Mouse (Mus musculus) ZHBTc4 (cell line): ENCODE measurements around the gene Zfp827.
A peak's percentile ranks its signal among the peaks of the same experiment; 100 is the strongest.

Experiments
- DNase-seq: peaks from one replicate; pipeline ENCODE4 v3.0.0-alpha.2; 2011; ENCODE audit warnings: low read depth, low spot score

Gene Zfp827

GRCm38 (mm10) chr8:79027977-79028487, at the start of gene Zfp827:
Zfp827 (plus strand) TSS chr8:79028437.
- DNase-seq = peak; percentile 83

GRCm38 (mm10) chr8:79004341-79004740, 23.9 kb upstream of the Zfp827 start:
- DNase-seq = no peak

DNA sequence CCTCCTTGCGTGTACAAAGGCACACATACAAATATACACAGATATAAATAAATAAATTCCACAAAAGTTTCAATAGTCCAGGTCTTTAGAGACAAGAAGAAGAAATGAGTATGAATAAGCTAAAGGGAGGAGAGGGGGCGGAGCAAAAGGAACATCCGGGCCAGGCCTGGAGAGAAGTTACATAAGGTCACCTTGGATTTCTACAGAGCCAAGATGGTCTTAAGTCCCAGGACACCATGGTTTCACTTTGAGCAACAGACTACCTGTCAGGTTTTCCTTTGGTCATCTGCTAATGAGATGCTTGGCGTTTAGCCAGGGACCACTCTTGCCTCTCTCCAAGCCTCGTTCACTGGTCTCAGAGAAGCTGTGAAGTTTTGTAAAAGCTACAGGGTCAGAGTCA, 13.2 kb upstream of the Zfp827 start:
- peak; percentile 52 for DNase-seq

DNA sequence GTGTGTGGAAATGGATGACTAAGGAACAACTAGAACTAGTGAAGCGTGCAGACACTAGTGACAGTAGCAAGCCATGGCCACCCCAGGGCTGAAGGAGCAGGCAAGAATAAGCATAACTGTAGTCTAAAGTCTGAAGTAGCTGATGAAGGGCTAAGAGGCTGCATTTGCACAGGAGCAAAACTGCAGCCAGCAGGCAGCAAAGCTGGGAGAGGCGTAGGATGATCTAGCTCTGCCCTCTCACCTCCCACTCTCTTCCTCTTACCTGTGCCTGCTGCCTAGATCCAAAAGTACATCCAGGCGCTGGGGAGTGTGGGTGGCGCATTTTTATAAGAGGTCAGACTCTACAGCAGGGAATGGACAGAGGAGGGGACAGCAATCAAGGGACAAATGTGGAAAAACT, 12.2 kb upstream of the Zfp827 start:
- DNase-seq = no peak

DNA sequence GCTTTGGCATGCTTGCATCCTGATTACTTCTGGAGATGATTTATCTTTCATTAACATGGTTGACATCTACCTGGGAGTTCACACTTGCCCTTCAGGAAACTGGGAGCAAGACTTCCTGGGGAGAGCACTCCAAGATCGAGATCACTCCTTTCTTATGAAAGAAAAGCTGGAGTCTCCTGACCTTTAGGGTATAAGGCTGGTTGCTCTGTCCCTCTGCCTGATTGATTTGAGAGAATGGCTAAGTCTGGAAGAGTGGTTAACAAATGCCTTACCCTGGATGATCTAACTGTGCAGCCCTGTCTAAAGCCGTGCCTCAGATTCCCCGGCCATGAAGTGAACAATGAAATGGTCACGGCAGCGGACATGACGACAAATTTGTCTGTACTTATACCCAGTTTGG, 11.7 kb upstream of the Zfp827 start:
- DNase-seq = peak; percentile 43

GRCm38 (mm10) chr8:79023922-79024321, 4.3 kb upstream of the Zfp827 start:
- peak; percentile 58 for DNase-seq

DNA sequence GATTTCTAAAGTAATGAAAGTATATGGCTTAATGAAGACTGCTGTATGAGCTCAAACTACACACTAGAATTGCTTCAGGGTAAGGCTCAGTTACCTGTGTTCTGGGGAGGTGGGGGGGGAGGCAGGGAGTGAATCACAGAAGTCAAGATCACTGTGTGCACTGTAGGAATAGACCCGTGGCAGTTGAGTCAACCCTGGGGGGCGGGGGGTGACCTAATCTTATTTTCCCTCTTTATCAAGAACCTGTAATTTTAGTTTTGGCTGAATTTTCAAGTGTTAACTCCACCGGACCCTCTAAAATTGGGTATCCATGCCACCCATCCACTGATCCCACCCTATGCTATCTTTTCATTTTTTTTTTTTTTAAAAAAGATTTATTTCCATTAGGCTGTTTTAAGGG, 918 bp upstream of the Zfp827 start:
- DNase-seq = no peak

DNA sequence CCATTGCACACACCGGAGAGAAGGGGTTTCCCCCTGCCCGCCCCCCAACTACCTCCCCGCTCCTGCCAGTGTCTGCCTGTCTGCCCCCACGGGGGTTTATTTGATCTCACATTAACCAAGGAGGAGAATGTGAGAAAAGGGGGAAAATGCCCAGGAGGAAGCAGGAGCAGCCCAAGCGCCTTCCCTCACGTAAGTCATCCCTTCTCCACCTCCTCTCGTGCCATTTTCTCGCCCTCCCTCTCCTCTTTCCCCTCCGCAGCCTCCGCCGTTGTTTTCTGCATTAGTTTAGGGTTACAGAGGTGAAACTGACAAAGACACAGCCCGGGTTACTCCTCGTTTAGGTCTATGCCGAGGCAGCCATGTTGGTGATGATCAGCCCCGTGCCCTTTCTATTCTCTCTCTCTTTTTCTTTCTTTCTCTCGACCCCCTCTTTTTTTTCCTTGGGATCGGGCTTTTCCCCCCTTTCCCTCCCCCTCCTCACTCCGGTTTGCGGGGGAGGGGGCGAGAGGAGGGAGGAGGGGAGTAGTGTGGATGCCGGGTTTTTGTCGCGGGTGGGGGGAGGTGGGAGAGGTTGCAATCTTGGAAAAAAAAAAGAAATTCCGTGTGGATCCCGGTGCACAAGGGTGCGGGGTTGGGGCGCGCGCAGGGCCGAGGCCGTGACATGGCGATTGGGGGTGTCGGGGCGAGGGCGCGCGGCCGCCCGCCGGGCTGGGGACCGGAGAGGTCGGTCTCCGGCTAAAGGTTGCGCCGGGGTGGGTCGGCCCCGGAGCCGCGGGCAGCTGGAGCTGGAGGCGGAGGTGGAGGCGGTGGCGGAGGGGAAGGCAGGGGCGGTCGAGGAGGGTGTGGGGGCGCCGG, 531 bp downstream of the Zfp827 start:
- peak; percentile 53 for DNase-seq

- peak; percentile 91 for DNase-seq
These were observed 1.4 kb downstream of the Zfp827 start for GRCm38 (mm10) chr8:79029396-79030325.

GRCm38 (mm10) chr8:79030326-79031265, 2.4 kb downstream of the Zfp827 start:
- DNase-seq = peak; percentile 92

- DNase-seq = no peak
These were observed 9.3 kb downstream of the Zfp827 start for GRCm38 (mm10) chr8:79037532-79037931.

DNA sequence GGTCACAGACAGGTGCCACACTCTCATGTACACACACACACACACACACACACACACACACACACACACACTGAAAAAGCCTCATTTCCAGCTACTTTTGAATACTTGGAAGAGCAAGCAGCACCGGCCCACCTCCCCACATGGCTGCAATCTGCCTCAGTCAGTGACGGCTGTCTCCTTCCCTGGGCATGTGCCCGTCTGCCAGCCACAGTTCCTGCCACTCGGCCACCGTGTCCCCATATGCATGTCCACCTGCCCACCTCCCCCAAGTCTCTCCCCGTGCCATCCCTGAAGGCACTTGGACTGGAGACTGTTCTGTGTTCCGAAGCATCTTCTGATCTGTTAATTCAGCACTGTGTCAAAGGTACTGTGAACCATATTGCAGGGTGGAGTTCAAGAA, 9.8 kb downstream of the Zfp827 start:
- no peak for DNase-seq

- no peak for DNase-seq
These were observed 13.2 kb downstream of the Zfp827 start for GRCm38 (mm10) chr8:79041429-79041828.

DNA sequence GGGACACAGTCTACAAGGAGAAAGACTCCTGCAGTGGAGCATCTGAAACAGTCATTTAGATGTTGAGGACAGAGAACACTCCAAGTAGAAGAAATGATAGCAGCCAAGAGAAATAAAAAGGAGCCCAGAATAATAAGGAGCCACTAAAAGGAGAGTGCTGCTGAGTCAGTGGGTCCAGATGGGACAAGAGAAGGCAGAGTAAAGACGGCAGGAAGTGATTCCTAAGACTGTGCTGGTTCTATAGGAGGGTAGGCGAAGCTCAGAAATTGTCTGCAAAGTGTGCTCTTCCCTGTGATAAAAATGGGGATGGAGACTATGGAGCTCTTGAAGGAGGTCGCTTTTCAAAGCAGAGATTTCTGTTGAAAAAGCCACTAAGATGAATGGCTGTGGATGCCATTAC, 14.0 kb downstream of the Zfp827 start:
- no peak for DNase-seq

GRCm38 (mm10) chr8:79044673-79045072, 16.4 kb downstream of the Zfp827 start:
- DNase-seq = no peak

- peak; percentile 18 for DNase-seq
These were observed 18.4 kb downstream of the Zfp827 start for GRCm38 (mm10) chr8:79046659-79047058.

GRCm38 (mm10) chr8:79048388-79049005, 20.3 kb downstream of the Zfp827 start:
- no peak for DNase-seq

- DNase-seq = no peak
These were observed 26.0 kb downstream of the Zfp827 start for GRCm38 (mm10) chr8:79054222-79054621.

DNA sequence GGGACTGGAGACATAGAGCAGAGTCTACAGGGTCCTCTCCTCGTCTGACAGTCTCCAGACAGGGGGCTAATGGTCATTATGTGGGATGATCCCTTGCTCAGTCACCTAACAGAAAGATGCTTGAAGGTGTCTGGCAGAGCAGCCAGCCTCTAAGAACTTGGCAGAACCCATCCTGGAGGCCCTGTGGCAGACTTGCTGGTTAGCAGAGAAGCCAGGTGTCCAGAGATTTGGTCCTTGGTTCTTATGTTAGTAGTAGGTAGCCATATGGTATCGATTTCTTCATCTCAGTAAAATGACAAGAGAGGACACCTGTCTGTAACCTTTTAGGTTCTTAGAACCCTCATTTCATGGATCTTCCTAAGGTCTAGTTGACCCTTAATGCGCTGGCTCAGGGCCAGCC, 28.9 kb downstream of the Zfp827 start:
- DNase-seq = no peak

- DNase-seq = no peak
These were observed 31.1 kb downstream of the Zfp827 start for GRCm38 (mm10) chr8:79059361-79059760.
